Mouse (Mus musculus): Measurements from ENCODE around the gene Itgal. TPM values are rescaled to one million over a fixed set of nuclear protein-coding genes. Genes with fewer than 3 reads are reported as not detected.

The Itgal gene
- polyA plus RNA-seq (2014; fragmentation: Illumina TruSeq; extraction: RNeasy Lipid Tissue Mini Kit (QIAGEN cat#74804); ENCODE audit: low read depth, low replicate concordance), result 0.81 TPM

DNA sequence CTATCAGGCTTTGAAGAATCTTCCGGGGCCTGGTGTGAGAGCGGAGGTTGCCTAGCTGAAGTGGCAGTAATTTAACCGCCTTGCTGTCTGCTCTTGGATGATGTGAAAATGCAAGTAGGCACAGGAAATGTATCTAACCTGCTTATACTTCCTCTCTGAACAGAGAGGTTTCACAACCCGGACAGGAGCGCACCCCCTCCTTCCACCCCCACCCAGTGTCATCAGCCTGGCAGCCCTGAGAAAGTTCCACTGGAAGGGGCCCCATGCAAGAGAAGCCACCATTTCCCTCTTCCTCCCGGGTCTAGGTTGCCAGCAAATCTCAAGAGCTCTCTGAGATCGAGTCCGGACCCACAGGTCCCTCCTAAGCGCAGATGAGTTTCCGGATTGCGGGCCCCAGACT is at the start of gene Itgal:
Gene Itgal, plus strand, starts transcription at position 163 of the 400 bp plus-strand sequence.

GRCm38 (mm10) chr7:127260309-127261111 is 35.5 kb upstream of the Itgal start, which contains the start of gene Dctpp1:
TSS of gene Dctpp1 (minus strand) at chr7:127260709.

DNA sequence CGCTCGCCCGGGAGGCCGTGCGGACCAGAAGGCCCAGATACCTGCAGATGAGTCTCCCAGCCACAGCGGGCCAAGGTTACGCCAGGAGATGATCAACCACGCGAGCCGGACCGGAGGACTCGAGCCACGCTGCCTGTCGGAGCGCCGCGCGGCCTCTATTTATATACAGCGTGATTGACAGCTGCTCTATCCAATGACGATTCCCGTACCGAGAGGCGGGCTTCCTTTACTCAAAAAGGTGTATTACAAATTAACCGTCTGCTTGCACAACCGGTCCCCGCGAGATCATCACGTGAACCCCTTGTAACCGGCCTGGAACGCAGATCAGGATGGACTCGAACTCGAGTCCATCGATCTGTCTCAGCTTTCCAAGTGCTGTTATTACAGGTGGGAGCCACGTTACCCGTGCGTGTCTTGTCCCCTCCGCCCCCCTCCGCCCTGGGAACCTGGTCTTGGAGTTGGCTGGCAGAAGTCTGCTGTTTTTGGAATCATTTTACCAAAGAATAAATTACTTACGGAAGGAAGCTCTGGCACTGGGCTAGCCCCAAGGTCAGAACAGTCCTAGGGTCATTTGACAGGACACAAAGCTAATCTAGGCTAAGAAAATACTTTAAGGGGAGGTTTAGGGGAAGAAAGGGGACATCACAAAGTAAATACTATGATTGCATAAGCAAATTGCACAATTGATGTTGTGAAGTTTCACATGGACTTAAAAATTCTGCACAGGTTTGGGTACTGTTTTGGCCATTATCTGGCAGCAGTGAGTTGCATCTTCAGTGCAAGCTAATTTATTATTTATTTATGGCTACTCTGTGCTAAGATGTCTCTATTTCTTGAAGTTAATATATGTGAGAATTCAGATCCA is 21.9 kb upstream of the Itgal start, which contains the start of gene Sephs2:
Gene Sephs2, minus strand, starts transcription at position 131 of the 865 bp plus-strand sequence.

DNA sequence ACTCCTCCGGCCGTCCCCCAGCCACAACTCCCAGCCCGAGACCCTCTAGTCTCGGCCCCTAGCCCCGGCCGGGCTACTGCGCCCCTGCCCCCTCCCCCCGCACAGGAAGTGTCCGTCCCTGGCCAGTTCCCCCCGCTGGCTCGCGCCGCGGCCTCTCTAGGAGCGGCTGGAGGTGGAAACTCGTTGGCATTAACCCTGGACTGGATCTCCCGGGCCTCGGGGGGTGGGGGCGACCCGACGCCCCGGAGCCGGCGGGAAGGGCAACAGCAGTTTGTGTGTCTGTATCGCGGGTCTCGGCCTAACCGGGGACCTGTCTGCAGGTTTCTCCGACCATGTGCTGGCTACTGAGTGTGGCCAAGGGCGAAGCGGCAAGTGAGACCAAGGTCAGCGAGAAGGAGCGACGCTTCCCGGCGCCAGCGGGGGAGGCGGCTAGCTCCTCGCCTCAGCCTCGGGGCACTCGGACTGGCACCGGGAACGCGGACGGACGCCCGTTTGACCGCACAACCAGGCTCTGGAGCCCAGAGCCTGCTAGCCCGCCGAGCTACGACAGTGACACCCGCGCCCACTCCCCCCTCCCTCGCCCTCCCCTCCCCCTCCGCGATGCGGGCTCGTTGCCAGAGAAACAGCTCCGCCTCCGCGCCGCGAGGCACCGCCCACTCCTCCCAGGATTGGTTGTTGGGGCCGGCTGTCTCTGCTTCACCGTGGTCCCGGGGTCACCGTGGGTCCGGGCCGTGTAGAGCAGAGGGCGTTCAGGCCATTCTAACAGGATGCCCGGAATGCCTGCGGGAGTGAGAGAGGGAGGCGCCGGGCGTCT is 49.7 kb downstream of the Itgal start, which contains the start of gene Zfp768:
Gene Zfp768, minus strand, starts transcription at position 78 of the 814 bp plus-strand sequence.

GRCm38 (mm10) chr7:127375271-127376245 is 79.5 kb downstream of the Itgal start, which contains the start of gene Zfp747:
TSS of gene Zfp747 (minus strand) at chr7:127376050.

Other genes starting within 250 kb of the Itgal start
- not detected for gene Zg16, start 208.9 kb upstream of the Itgal start, polyA plus RNA-seq (2014; fragmentation: Illumina TruSeq; extraction: RNeasy Lipid Tissue Mini Kit (QIAGEN cat#74804); ENCODE audit: low read depth, low replicate concordance)
- gene AI467606, start 204.9 kb upstream of the Itgal start, polyA plus RNA-seq (2014; fragmentation: Illumina TruSeq; extraction: RNeasy Lipid Tissue Mini Kit (QIAGEN cat#74804); ENCODE audit: low read depth, low replicate concordance), result 2.1 TPM
- gene Qprt, start 174.0 kb upstream of the Itgal start, polyA plus RNA-seq (2014; fragmentation: Illumina TruSeq; extraction: RNeasy Lipid Tissue Mini Kit (QIAGEN cat#74804); ENCODE audit: low read depth, low replicate concordance), result not detected
- gene Spn, start 158.4 kb upstream of the Itgal start, polyA plus RNA-seq (2014; fragmentation: Illumina TruSeq; extraction: RNeasy Lipid Tissue Mini Kit (QIAGEN cat#74804); ENCODE audit: low read depth, low replicate concordance), result 0.37 TPM
- gene Cd2bp2, start 100.2 kb upstream of the Itgal start, polyA plus RNA-seq (2014; fragmentation: Illumina TruSeq; extraction: RNeasy Lipid Tissue Mini Kit (QIAGEN cat#74804); ENCODE audit: low read depth, low replicate concordance), result 39.2 TPM
- gene Tbc1d10b, start 87.8 kb upstream of the Itgal start, polyA plus RNA-seq (2014; fragmentation: Illumina TruSeq; extraction: RNeasy Lipid Tissue Mini Kit (QIAGEN cat#74804); ENCODE audit: low read depth, low replicate concordance), result 17.1 TPM
- 1.8 TPM for gene Mylpf, start 87.4 kb upstream of the Itgal start, polyA plus RNA-seq (2014; fragmentation: Illumina TruSeq; extraction: RNeasy Lipid Tissue Mini Kit (QIAGEN cat#74804); ENCODE audit: low read depth, low replicate concordance)
- 7.7 TPM for gene Zfp553, start 63.2 kb upstream of the Itgal start, polyA plus RNA-seq (2014; fragmentation: Illumina TruSeq; extraction: RNeasy Lipid Tissue Mini Kit (QIAGEN cat#74804); ENCODE audit: low read depth, low replicate concordance)
- gene Sept1, start 63.1 kb upstream of the Itgal start, polyA plus RNA-seq (2014; fragmentation: Illumina TruSeq; extraction: RNeasy Lipid Tissue Mini Kit (QIAGEN cat#74804); ENCODE audit: low read depth, low replicate concordance), result 6.4 TPM
- 10.7 TPM for gene Zfp771, start 52.0 kb upstream of the Itgal start, polyA plus RNA-seq (2014; fragmentation: Illumina TruSeq; extraction: RNeasy Lipid Tissue Mini Kit (QIAGEN cat#74804); ENCODE audit: low read depth, low replicate concordance)
- 36.3 TPM for gene Dctpp1, start 35.6 kb upstream of the Itgal start, polyA plus RNA-seq (2014; fragmentation: Illumina TruSeq; extraction: RNeasy Lipid Tissue Mini Kit (QIAGEN cat#74804); ENCODE audit: low read depth, low replicate concordance)
- gene Sephs2, start 22.2 kb upstream of the Itgal start, polyA plus RNA-seq (2014; fragmentation: Illumina TruSeq; extraction: RNeasy Lipid Tissue Mini Kit (QIAGEN cat#74804); ENCODE audit: low read depth, low replicate concordance), result 26.0 TPM
- 33.8 TPM for gene Zfp768, start 49.3 kb downstream of the Itgal start, polyA plus RNA-seq (2014; fragmentation: Illumina TruSeq; extraction: RNeasy Lipid Tissue Mini Kit (QIAGEN cat#74804); ENCODE audit: low read depth, low replicate concordance)
- gene Zfp747, start 79.8 kb downstream of the Itgal start, polyA plus RNA-seq (2014; fragmentation: Illumina TruSeq; extraction: RNeasy Lipid Tissue Mini Kit (QIAGEN cat#74804); ENCODE audit: low read depth, low replicate concordance), result 3.9 TPM
- 1.5 TPM for gene 9130019O22Rik, start 90.9 kb downstream of the Itgal start, polyA plus RNA-seq (2014; fragmentation: Illumina TruSeq; extraction: RNeasy Lipid Tissue Mini Kit (QIAGEN cat#74804); ENCODE audit: low read depth, low replicate concordance)
- gene E430018J23Rik, start 97.4 kb downstream of the Itgal start, polyA plus RNA-seq (2014; fragmentation: Illumina TruSeq; extraction: RNeasy Lipid Tissue Mini Kit (QIAGEN cat#74804); ENCODE audit: low read depth, low replicate concordance), result 3.4 TPM
- gene Zfp764, start 110.6 kb downstream of the Itgal start, polyA plus RNA-seq (2014; fragmentation: Illumina TruSeq; extraction: RNeasy Lipid Tissue Mini Kit (QIAGEN cat#74804); ENCODE audit: low read depth, low replicate concordance), result 4.4 TPM
- 3.6 TPM for gene Zfp688, start 125.8 kb downstream of the Itgal start, polyA plus RNA-seq (2014; fragmentation: Illumina TruSeq; extraction: RNeasy Lipid Tissue Mini Kit (QIAGEN cat#74804); ENCODE audit: low read depth, low replicate concordance)
- 1.2 TPM for gene Zfp689, start 152.9 kb downstream of the Itgal start, polyA plus RNA-seq (2014; fragmentation: Illumina TruSeq; extraction: RNeasy Lipid Tissue Mini Kit (QIAGEN cat#74804); ENCODE audit: low read depth, low replicate concordance)
- 35.5 TPM for gene Prr14, start 163.4 kb downstream of the Itgal start, polyA plus RNA-seq (2014; fragmentation: Illumina TruSeq; extraction: RNeasy Lipid Tissue Mini Kit (QIAGEN cat#74804); ENCODE audit: low read depth, low replicate concordance)
- 34.1 TPM for gene Fbrs, start 182.9 kb downstream of the Itgal start, polyA plus RNA-seq (2014; fragmentation: Illumina TruSeq; extraction: RNeasy Lipid Tissue Mini Kit (QIAGEN cat#74804); ENCODE audit: low read depth, low replicate concordance)
- 15.8 TPM for gene Srcap, start 215.7 kb downstream of the Itgal start, polyA plus RNA-seq (2014; fragmentation: Illumina TruSeq; extraction: RNeasy Lipid Tissue Mini Kit (QIAGEN cat#74804); ENCODE audit: low read depth, low replicate concordance)
- 14.5 TPM for gene Gm42715, start 223.3 kb downstream of the Itgal start, polyA plus RNA-seq (2014; fragmentation: Illumina TruSeq; extraction: RNeasy Lipid Tissue Mini Kit (QIAGEN cat#74804); ENCODE audit: low read depth, low replicate concordance)

Measured in heart, adult 10 weeks (tissue).